Mouse (Mus musculus) MEL (cell line): ENCODE results near the gene Gm47995.
A peak's percentile ranks its signal among the peaks of the same experiment; 100 is the strongest.
"Not testable (repeated sequence)": the region's sequence is repeated elsewhere in the genome, so short reads cannot be mapped to it uniquely, and the experiment has no call there.

Source experiments
- BHLHE40 ChIP-seq: IDR thresholded peaks from 2 replicates; pipeline ENCODE4 v1.6.1; 2012; ENCODE audit warnings: low read depth, mild to moderate bottlenecking, inconsistent platforms, low read length, improper control_type of control experiment, borderline replicate concordance
- CTCF ChIP-seq, 3 experiments: IDR thresholded peaks in 2 of 3; conservative IDR thresholded peaks in 1 of 3; 2 replicates each; pipeline ENCODE4 v1.5.1; 2011 to 2012; ENCODE audit warnings: low read length in 3 of 3, low read depth in 2 of 3, mild to moderate bottlenecking in 2 of 3, improper control_type of control experiment in 1 of 3, inconsistent platforms in 1 of 3, mixed read lengths in 1 of 3, moderate library complexity in 1 of 3; ENCODE audit not compliant: control insufficient read depth in 1 of 3, insufficient read depth in 1 of 3, poor library complexity in 1 of 3, severe bottlenecking in 1 of 3
- E2F4 ChIP-seq: IDR thresholded peaks from 2 replicates; pipeline ENCODE4 v1.6.1; 2011; ENCODE audit warnings: low read depth, low read length, improper control_type of control experiment, borderline replicate concordance
- EP300 ChIP-seq, 2 experiments: IDR thresholded peaks; 2 replicates each; pipeline ENCODE4 v1.6.1; 2011; ENCODE audit warnings: improper control_type of control experiment in 2 of 2, low read length in 2 of 2, low read depth in 1 of 2, mild to moderate bottlenecking in 1 of 2
- GABPA ChIP-seq: IDR thresholded peaks from 2 replicates; pipeline ENCODE4 v1.6.1; 2012; ENCODE audit warnings: low read depth, mild to moderate bottlenecking, inconsistent platforms, low read length, improper control_type of control experiment, moderate library complexity
- POLR2A ChIP-seq, 2 experiments: IDR thresholded peaks; 2 replicates each; pipeline ENCODE4 v1.6.1; 2011 to 2012; ENCODE audit warnings: low read length in 2 of 2, mild to moderate bottlenecking in 2 of 2, control low read depth in 1 of 2, improper control_type of control experiment in 1 of 2, low read depth in 1 of 2, moderate library complexity in 1 of 2; ENCODE audit not compliant: control insufficient read depth in 1 of 2, insufficient read depth in 1 of 2, poor library complexity in 1 of 2
- TBP ChIP-seq: IDR thresholded peaks from 2 replicates; pipeline ENCODE4 v1.8.0; 2011; ENCODE audit warnings: low read depth, low read length, improper control_type of control experiment
- TCF12 ChIP-seq: IDR thresholded peaks from 2 replicates; pipeline ENCODE4 v1.6.1; 2014; ENCODE audit warnings: low read depth, mild to moderate bottlenecking, inconsistent platforms, low read length, improper control_type of control experiment, moderate library complexity
- ZNF384 ChIP-seq: IDR thresholded peaks from 2 replicates; pipeline ENCODE4 v1.6.1; 2012; ENCODE audit warnings: low read depth, mild to moderate bottlenecking, inconsistent platforms, low read length, improper control_type of control experiment

GRCm38 (mm10) chr1:151208944-151209343 is 10.7 kb downstream of the Gm47995 start:
- TF ChIP-seq BHLHE40; ZNF384; CTCF (IDR thresholded peaks at IDR 0.05 in 2 of 3, conservative IDR thresholded peaks at IDR 0.05 in 1 of 3; ENCODE audit: control insufficient read depth in 1 of 3, insufficient read depth in 1 of 3, low read depth in 2 of 3, low read length in 3 of 3, poor library complexity in 1 of 3, severe bottlenecking in 1 of 3); POLR2A (IDR thresholded peaks at IDR 0.05; ENCODE audit: control insufficient read depth in 1 of 2, insufficient read depth in 1 of 2, low read depth in 1 of 2, low read length in 2 of 2, poor library complexity in 1 of 2); E2F4; TBP; GABPA: not testable (repeated sequence)
- TF ChIP-seq TCF12 (peak; percentile 60; the same call in 1 of the 2 replicates), EP300 (IDR thresholded peaks at IDR 0.05; ENCODE audit: low read depth in 1 of 2, low read length in 2 of 2) (peak; percentile 27 to 38; a peak in 1 of 4 replicates)
